Mouse (Mus musculus): ENCODE data around the gene Tssc4. TPM values are rescaled to one million over a fixed set of nuclear protein-coding genes. Genes with fewer than 3 reads are reported as not detected.

The Tssc4 gene
- polyA plus RNA-seq (2012; rRNA removed), result 68.2 and 74.2 TPM in 2 replicates

GRCm38 (mm10) chr7:143068882-143069591, at the start of gene Tssc4:
Gene Tssc4, plus strand, starts transcription at chr7:143069249.
- DNase-seq (ENCODE audit: extremely low spot score in 1 of 2, low spot score in 1 of 2), result peak; percentile 99

DNA sequence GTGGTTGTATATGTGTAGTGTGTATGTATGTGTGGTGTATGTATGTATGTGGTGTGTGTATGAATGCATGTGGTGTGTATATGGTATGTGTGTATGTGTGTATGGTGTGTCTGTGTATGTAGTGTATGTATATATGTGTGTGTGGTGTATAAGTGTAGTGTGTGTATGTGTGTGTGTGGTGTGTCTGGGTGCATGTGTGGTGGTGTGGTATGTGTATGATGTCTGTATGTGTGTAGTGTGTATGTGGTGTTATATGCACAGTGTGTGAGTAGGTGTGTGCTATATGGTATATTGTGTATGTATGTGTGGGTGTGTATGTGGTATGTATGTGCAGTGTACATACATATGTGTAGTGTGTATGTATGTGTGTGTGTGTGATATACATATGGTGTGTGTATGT, 49.0 kb upstream of the Tssc4 start:
- no peak for DNase-seq (ENCODE audit: extremely low spot score in 1 of 2, low spot score in 1 of 2)

DNA sequence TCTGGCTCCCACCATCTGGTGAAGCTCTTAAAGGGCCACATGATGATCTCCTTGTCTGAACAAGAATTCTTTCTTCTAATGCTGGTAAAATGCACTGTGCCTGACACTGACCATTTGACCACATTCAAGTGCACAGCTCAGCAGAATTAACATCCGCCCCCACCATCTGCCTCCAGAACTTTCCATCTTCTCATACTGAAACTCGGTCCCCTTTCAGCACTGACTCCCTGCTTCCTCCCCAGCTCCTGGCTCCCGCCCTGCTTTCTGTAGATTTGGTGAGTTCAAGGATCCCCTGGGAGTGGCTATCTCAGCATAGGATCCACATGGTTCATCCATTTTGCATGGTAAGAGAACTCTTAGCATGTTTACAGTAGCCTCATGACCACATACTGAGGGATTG, 48.3 kb upstream of the Tssc4 start:
- DNase-seq (ENCODE audit: extremely low spot score in 1 of 2, low spot score in 1 of 2), result no peak

- no peak for DNase-seq (ENCODE audit: extremely low spot score in 1 of 2, low spot score in 1 of 2)
These were observed 47.5 kb upstream of the Tssc4 start for GRCm38 (mm10) chr7:143021356-143022164.

- DNase-seq (ENCODE audit: extremely low spot score in 1 of 2, low spot score in 1 of 2), result no peak
These were observed 45.5 kb upstream of the Tssc4 start for GRCm38 (mm10) chr7:143023499-143023898.

DNA sequence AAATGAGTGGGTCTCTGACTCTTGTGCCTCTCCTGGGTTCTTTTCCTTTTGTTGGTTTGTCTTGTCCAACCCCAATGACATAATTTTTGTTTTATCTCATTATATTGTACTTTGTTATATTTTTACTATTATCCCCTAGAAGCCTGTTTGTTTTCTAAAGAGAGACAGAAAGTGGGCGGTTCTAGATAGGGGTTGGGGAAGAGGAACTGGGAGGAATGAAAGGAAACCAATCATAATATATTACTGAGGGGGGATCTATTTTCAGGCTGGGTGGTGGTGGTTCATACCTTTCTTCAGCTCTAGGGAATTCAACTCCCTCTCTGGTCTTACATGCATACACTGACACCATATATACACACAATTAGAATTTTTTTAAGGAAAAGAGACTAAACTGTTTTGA, 44.8 kb upstream of the Tssc4 start:
- no peak for DNase-seq (ENCODE audit: extremely low spot score in 1 of 2, low spot score in 1 of 2)

DNA sequence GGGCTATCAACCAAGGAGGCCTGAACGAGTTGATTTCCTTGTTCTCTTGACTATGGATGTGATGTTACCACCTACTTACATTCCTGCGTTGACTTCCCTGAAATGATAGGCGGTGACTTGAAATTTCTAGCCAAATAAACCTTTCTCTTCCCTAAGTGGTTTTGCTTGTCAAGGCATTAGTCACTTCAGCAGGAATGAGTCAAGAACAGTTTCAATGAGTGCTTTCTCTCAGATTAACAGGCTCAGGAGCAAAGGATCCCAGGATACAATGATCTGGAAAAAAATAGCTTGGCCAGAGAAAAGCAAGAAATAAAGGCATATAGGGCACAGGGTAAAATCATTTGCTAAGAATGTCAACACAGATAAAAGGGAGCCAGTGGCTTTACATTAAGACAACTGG, 43.6 kb upstream of the Tssc4 start:
- no peak for DNase-seq (ENCODE audit: extremely low spot score in 1 of 2, low spot score in 1 of 2)

DNA sequence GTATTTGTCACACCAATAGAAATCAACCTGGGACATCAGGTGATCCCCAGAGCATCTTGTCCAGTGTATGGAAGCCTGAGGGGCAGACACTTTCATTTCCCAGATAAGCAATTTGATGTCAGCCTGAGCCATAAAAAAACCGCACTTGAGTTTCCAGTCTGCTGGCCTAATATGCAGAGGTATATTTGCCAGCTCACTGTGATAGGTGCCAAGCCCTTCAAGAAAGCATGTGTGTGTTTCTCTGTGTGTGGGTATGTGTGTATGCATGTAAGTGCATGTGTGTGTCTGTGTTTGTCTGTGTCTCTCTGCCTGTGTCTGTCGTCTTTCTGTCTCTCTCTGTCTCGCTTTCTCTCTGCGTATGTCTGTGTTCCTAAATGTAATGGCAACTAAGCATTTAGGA, 41.9 kb upstream of the Tssc4 start:
- DNase-seq (ENCODE audit: extremely low spot score in 1 of 2, low spot score in 1 of 2), result no peak

DNA sequence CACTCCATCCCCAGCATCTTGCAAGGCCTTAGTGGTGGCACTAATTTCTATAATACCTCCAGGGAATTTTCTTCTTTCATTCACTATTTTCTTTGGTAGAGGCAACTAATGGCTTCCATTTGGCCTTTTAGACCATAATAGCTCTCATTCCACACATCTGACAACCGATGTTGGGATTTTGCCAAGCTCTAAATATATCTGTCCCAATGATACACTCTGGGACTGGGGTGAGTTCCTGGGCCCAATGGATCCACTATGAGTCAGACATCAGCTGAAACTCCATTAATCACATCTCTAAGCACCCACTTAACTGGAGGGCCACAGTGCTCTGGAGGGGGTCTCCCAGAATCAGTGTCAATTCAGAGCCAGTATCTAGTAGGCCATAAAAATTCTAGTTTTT, 37.2 kb upstream of the Tssc4 start:
- no peak for DNase-seq (ENCODE audit: extremely low spot score in 1 of 2, low spot score in 1 of 2)

DNA sequence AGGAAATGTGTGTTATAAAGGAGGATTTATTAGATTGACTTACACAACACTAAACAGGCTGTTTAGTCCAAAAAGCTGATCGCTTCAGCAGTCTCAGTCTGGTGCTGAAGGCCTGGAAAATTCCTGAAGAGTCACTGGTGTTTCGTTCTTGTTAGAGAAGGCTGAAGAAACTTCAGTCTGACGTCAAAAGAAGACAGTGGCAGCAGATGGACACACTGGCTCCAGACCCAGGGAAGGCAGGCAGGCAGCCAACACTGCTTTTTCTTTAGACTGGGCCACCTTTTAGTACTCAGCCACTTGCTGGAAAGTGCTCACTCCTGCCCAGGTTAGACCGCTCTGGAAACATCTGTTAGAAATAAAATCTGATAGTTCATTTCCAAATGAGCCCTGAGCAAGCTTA, 35.5 kb upstream of the Tssc4 start:
- DNase-seq (ENCODE audit: extremely low spot score in 1 of 2, low spot score in 1 of 2), result no peak

DNA sequence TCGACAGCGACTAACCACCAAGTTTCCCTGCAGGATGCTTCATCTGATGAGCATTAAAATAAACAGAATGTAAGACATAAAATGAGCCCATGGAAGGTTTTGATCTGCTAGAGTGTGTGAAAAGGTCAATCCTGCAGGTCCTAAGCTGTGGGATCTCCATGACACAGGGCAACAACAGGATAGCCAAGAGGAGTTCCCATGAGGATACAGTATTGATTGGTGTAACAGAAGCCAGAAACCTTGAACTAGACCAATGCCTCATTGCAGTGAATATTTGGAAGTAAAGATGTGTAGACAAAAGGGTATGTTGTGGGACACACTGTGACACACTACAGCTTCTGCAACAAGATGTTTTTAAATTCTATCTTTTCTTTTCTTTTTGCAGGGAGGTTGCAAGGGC, 34.9 kb upstream of the Tssc4 start:
- no peak for DNase-seq (ENCODE audit: extremely low spot score in 1 of 2, low spot score in 1 of 2)

DNA sequence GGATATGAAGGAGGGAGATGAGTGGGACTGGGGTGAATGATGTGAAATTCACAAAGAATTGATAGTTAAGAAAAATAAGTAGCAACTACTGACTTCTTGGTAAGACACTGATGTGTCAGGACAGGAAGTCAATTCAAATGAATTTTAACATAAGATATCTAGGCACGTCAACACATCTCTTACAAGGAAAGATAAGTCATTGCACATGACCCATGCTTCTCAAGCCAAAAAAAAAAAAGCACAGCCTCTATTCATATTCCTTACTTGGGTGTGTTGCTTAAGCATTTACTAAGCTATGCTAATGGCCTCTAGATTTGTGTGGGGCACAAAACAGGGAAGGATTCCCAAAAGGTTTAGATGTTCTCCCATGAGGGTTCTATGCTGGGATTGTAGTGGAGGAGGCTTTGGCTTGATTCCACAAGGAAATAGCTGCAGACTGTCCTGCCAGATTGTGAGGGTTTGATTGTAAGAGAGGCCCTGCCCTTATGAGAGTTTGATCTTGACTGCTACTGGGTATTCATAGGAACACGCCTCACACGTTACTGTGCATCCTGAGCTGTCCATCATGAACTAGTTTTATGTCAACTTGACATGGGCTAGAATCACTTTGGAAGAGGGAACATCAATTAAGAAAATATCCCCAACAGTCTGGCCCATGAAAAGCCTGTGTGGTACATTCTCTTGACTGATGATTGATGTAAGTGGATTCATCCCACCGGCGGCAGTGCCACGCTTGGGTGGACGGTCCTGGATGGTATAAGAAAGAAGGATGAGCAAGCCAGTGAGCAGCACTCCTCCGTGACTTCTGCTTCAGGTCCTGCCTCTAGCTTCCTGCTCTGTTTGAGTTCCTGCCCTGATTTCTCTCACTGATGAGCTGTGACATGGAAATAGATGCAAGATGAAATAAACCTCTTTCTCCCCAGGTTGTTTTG, 34.3 kb upstream of the Tssc4 start:
- no peak for DNase-seq (ENCODE audit: extremely low spot score in 1 of 2, low spot score in 1 of 2)

DNA sequence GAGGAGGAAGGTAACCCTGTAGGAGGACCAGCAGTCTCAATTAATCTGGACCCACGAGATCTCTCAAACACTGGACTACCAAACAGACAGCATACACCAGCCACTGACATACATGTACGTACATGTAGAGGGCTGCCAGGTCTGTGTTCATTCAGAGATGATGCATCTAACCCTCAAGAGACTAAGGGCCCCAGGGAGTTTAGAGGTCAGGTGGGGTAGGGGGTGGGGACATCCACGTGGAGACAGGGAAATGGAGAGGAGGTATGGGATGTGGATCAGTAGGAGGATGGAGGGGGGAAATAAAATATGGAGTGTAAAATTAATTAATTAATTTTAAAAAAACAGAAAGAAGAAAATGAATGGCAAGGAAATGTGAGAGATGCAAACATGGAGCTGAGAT, 32.3 kb upstream of the Tssc4 start:
- DNase-seq (ENCODE audit: extremely low spot score in 1 of 2, low spot score in 1 of 2), result no peak

- DNase-seq (ENCODE audit: extremely low spot score in 1 of 2, low spot score in 1 of 2), result no peak
These were observed 31.7 kb upstream of the Tssc4 start for GRCm38 (mm10) chr7:143037306-143037705.

- DNase-seq (ENCODE audit: extremely low spot score in 1 of 2, low spot score in 1 of 2), result no peak
These were observed 30.7 kb upstream of the Tssc4 start for GRCm38 (mm10) chr7:143038174-143038931.

- DNase-seq (ENCODE audit: extremely low spot score in 1 of 2, low spot score in 1 of 2), result no peak
These were observed 28.5 kb upstream of the Tssc4 start for GRCm38 (mm10) chr7:143040561-143040960.

- no peak for DNase-seq (ENCODE audit: extremely low spot score in 1 of 2, low spot score in 1 of 2)
These were observed 27.8 kb upstream of the Tssc4 start for GRCm38 (mm10) chr7:143041138-143041822.

DNA sequence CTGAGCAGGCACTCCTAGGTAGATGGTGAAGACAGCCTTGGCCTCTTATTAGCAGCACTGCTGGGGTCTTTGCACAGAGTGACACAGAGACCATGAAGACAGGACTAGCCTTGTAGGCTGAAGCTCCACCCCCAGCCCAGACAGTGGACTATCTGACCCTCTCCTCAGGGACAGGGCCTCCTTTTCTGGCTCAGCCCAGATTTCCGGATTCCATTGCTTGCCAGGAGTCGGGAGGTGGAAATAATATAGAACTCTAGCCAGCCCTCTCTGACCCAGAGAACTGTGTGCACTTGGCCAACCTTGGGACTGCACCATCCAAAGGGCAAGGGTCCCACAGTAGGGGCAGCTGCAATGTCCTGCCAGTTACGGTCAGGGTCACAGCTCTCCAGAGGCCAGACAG, 27.0 kb upstream of the Tssc4 start:
- no peak for DNase-seq (ENCODE audit: extremely low spot score in 1 of 2, low spot score in 1 of 2)

- no peak for DNase-seq (ENCODE audit: extremely low spot score in 1 of 2, low spot score in 1 of 2)
These were observed 26.1 kb upstream of the Tssc4 start for GRCm38 (mm10) chr7:143042897-143043300.
